Mouse (Mus musculus): ENCODE data around the gene Hoxc13. TPM values are rescaled to one million over a fixed set of nuclear protein-coding genes. Genes with fewer than 3 reads are reported as not detected.

The Hoxc13 gene
- total and polyA plus RNA-seq, 2 experiments from 2014 or later, result not detected

DNA sequence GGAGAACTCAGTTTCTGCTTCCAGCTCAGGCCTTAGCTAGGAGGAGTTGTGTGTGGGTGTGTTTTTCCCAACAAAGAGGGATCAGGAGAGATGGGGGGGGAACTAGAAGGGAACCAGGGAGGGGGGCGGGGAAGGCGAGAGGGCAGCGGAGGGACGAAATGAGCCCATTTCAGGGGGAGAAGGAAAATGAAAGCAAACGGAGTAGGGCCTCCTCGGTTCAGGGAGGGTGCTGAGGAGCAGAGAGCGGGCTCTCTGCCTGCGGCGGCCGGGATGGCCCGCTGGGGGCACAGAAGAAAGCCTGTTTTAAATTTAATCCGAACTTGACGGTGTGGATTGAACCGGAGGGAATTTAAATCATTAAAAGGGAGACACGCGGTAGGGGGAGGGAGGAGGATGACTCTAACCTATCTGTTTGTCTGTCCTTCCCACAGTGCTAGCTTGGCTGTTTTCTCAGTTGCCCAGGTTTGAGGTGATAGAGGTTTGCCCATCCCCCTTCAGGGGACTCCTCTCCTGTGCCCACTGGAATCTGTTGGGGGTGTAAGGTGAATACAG is 56.6 kb downstream of the Hoxc13 start:
- Histone ChIP-seq H3K4me2 (ENCODE audit: low read depth) (no peak overlapping the region), H3K36me3 (ENCODE audit: insufficient read depth) (no peaks in the 10 kb centered on the region), H3K4me3 (ENCODE audit: low read depth, low read length) (no peak overlapping the region), H3K9me3 (ENCODE audit: low read length) (no peaks in the 10 kb centered on the region), H3K9ac (no peak overlapping the region), H3K27me3 (ENCODE audit: insufficient read depth, low read length) (peaks cover 93% of the 10 kb centered on the region), H3K27ac (ENCODE audit: low read depth, low read length) (no peak overlapping the region), H3K4me1 (ENCODE audit: insufficient read depth) (no peaks in the 10 kb centered on the region)
- no peak for TF ChIP-seq CTCF (IDR thresholded peaks at IDR 0.05; ENCODE audit: low read depth)
- ATAC-seq (no peak), DNase-seq (no peak)
- WGBS, result 1% methylated on average over 16 of the region's 16 CpGs

Small RNA genes lying within 50 kb of the gene (microRNA-seq; reads per million reads assigned to microRNA genes)
- 0 to 1.7 reads per million in 2 experiments for gene Mir196a-2

Other genes starting within 250 kb of the Hoxc13 start
- gene Atp5g2, start 248.8 kb upstream of the Hoxc13 start, total RNA-seq (2014; rRNA removed), result 75.2 and 170 TPM in 2 replicates
- 63.5 and 75.3 TPM in 2 replicates for gene Atp5g2, start 248.8 kb upstream of the Hoxc13 start, polyA plus RNA-seq (2015; fragmentation: Nextera tagmentation; extraction: Ambion mirVana)
- gene Calcoco1, start 198.9 kb upstream of the Hoxc13 start, total RNA-seq (2014; rRNA removed), result 42.6 and 47.1 TPM in 2 replicates
- 33.5 and 36.9 TPM in 2 replicates for gene Calcoco1, start 198.9 kb upstream of the Hoxc13 start, polyA plus RNA-seq (2015; fragmentation: Nextera tagmentation; extraction: Ambion mirVana)
- gene Hoxc12, start 15.7 kb downstream of the Hoxc13 start, total RNA-seq (2014; rRNA removed), result not detected in 2 replicates
- not detected in 2 replicates for gene Hoxc12, start 15.7 kb downstream of the Hoxc13 start, polyA plus RNA-seq (2015; fragmentation: Nextera tagmentation; extraction: Ambion mirVana)
- gene Hoxc11, start 33.3 kb downstream of the Hoxc13 start, total RNA-seq (2014; rRNA removed), result not detected in 2 replicates
- not detected in 2 replicates for gene Hoxc11, start 33.3 kb downstream of the Hoxc13 start, polyA plus RNA-seq (2015; fragmentation: Nextera tagmentation; extraction: Ambion mirVana)
- gene Hoxc10, start 45.7 kb downstream of the Hoxc13 start, total RNA-seq (2014; rRNA removed), result not detected in 2 replicates
- gene Hoxc10, start 45.7 kb downstream of the Hoxc13 start, polyA plus RNA-seq (2015; fragmentation: Nextera tagmentation; extraction: Ambion mirVana), result not detected in 2 replicates
- not detected in 2 replicates for gene Hoxc5, start 46.3 kb downstream of the Hoxc13 start, total RNA-seq (2014; rRNA removed)
- gene Hoxc5, start 46.3 kb downstream of the Hoxc13 start, polyA plus RNA-seq (2015; fragmentation: Nextera tagmentation; extraction: Ambion mirVana), result not detected in 2 replicates
- not detected in 2 replicates for gene Hoxc9, start 55.3 kb downstream of the Hoxc13 start, total RNA-seq (2014; rRNA removed)
- not detected in 2 replicates for gene Hoxc9, start 55.3 kb downstream of the Hoxc13 start, polyA plus RNA-seq (2015; fragmentation: Nextera tagmentation; extraction: Ambion mirVana)
- not detected in 2 replicates for gene Hoxc8, start 69.5 kb downstream of the Hoxc13 start, total RNA-seq (2014; rRNA removed)
- not detected in 2 replicates for gene Hoxc8, start 69.5 kb downstream of the Hoxc13 start, polyA plus RNA-seq (2015; fragmentation: Nextera tagmentation; extraction: Ambion mirVana)
- gene Hoxc6, start 77.2 kb downstream of the Hoxc13 start, total RNA-seq (2014; rRNA removed), result not detected in 2 replicates
- gene Hoxc6, start 77.2 kb downstream of the Hoxc13 start, polyA plus RNA-seq (2015; fragmentation: Nextera tagmentation; extraction: Ambion mirVana), result not detected in 2 replicates
- gene Hoxc4, start 97.8 kb downstream of the Hoxc13 start, total RNA-seq (2014; rRNA removed), result not detected in 2 replicates
- gene Hoxc4, start 97.8 kb downstream of the Hoxc13 start, polyA plus RNA-seq (2015; fragmentation: Nextera tagmentation; extraction: Ambion mirVana), result not detected in 2 replicates
- gene Smug1, start 246.0 kb downstream of the Hoxc13 start, total RNA-seq (2014; rRNA removed), result 34.0 and 34.4 TPM in 2 replicates
- 14.6 and 18.5 TPM in 2 replicates for gene Smug1, start 246.0 kb downstream of the Hoxc13 start, polyA plus RNA-seq (2015; fragmentation: Nextera tagmentation; extraction: Ambion mirVana)

Measured in forebrain, postnatal 0 days (tissue).